Mouse (Mus musculus) splenic B cell, adult 2 months (primary cell): Measurements from ENCODE around the gene Ccdc42.

ENCODE experiments used
- DNase-seq: peaks from one replicate; pipeline ENCODE4 v3.0.0-alpha.2; 2011; ENCODE audit warnings: low read depth, low spot score
- H3K27me3 ChIP-seq: 2 replicates; pipeline ENCODE4 v1.6.1; 2012; ENCODE audit warnings: mild to moderate bottlenecking, low read length, moderate library complexity, mixed read lengths; ENCODE audit not compliant: control insufficient read depth, poor library complexity, insufficient read depth, severe bottlenecking
- H3K36me3 ChIP-seq: 2 replicates; pipeline ENCODE4 v1.6.1; 2012; ENCODE audit warnings: mild to moderate bottlenecking, low read length, moderate library complexity, mixed read lengths; ENCODE audit not compliant: control insufficient read depth, poor library complexity, insufficient read depth, severe bottlenecking

Gene Ccdc42

GRCm38 (mm10) chr11:68566447-68567059, 20.3 kb upstream of the Ccdc42 start:
- Histone ChIP-seq H3K36me3 (no peaks in the 10 kb centered on the region), H3K27me3 (no peaks in the 10 kb centered on the region)
- peak; percentile 59 for DNase-seq

- Histone ChIP-seq H3K27me3 (no peaks in the 10 kb centered on the region), H3K36me3 (no peaks in the 10 kb centered on the region)
- DNase-seq, result no peak
These were observed 16.0 kb upstream of the Ccdc42 start for GRCm38 (mm10) chr11:68570861-68571260.

- no peak for DNase-seq
- no peaks in the 10 kb centered on the region for H3K36me3 ChIP-seq
- no peaks in the 10 kb centered on the region for H3K27me3 ChIP-seq
These were observed 9.7 kb upstream of the Ccdc42 start for GRCm38 (mm10) chr11:68577076-68577475.

GRCm38 (mm10) chr11:68579462-68579881, 7.3 kb upstream of the Ccdc42 start:
- Histone ChIP-seq H3K27me3 (no peaks in the 10 kb centered on the region), H3K36me3 (no peaks in the 10 kb centered on the region)
- no peak for DNase-seq

GRCm38 (mm10) chr11:68580566-68580965, 6.3 kb upstream of the Ccdc42 start:
- H3K36me3 ChIP-seq, result no peaks in the 10 kb centered on the region
- no peaks in the 10 kb centered on the region for H3K27me3 ChIP-seq
- no peak for DNase-seq

- Histone ChIP-seq H3K36me3 (no peaks in the 10 kb centered on the region), H3K27me3 (no peaks in the 10 kb centered on the region)
- DNase-seq, result no peak
These were observed 3.6 kb upstream of the Ccdc42 start for GRCm38 (mm10) chr11:68583225-68583624.

GRCm38 (mm10) chr11:68583906-68584480, 2.8 kb upstream of the Ccdc42 start:
- Histone ChIP-seq H3K36me3 (no peaks in the 10 kb centered on the region), H3K27me3 (no peaks in the 10 kb centered on the region)
- no peak for DNase-seq

- DNase-seq, result peak; percentile 9
- H3K27me3 ChIP-seq, result no peaks in the 10 kb centered on the region; the same call in 1 of the 2 replicates
- H3K36me3 ChIP-seq, result no peaks in the 10 kb centered on the region
These were observed 931 bp upstream of the Ccdc42 start for GRCm38 (mm10) chr11:68585890-68586289.

- DNase-seq, result peak; percentile 75
- H3K36me3 ChIP-seq, result no peaks in the 10 kb centered on the region
These were observed 2.4 kb downstream of the Ccdc42 start for GRCm38 (mm10) chr11:68589055-68589809.

GRCm38 (mm10) chr11:68591708-68592107, 4.9 kb downstream of the Ccdc42 start:
- DNase-seq, result no peak
- Histone ChIP-seq H3K36me3 (no peaks in the 10 kb centered on the region), H3K27me3 (no peaks in the 10 kb centered on the region; the same call in 1 of the 2 replicates)

More at GRCm38 (mm10) chr11:68589055-68589809, 2.4 kb downstream of the Ccdc42 start:
- no peaks in the 10 kb centered on the region; the same call in 1 of the 2 replicates for H3K27me3 ChIP-seq

- DNase-seq, result no peak
- Histone ChIP-seq H3K27me3 (no peaks in the 10 kb centered on the region; the same call in 1 of the 2 replicates), H3K36me3 (no peaks in the 10 kb centered on the region)
These were observed 6.4 kb downstream of the Ccdc42 start for GRCm38 (mm10) chr11:68593247-68593646.

GRCm38 (mm10) chr11:68597912-68598311, 11.1 kb downstream of the Ccdc42 start:
- Histone ChIP-seq H3K36me3 (no peaks in the 10 kb centered on the region), H3K27me3 (no peaks in the 10 kb centered on the region)
- DNase-seq, result no peak

GRCm38 (mm10) chr11:68600551-68601021, 13.8 kb downstream of the Ccdc42 start:
- DNase-seq, result no peak
- Histone ChIP-seq H3K36me3 (no peaks in the 10 kb centered on the region), H3K27me3 (no peaks in the 10 kb centered on the region)

GRCm38 (mm10) chr11:68601486-68601991, 14.7 kb downstream of the Ccdc42 start:
- no peaks in the 10 kb centered on the region for H3K27me3 ChIP-seq
- H3K36me3 ChIP-seq, result no peaks in the 10 kb centered on the region
- DNase-seq, result no peak
